Mouse (Mus musculus): ENCODE measurements around the gene Ccdc28a. TPM values are rescaled to one million over a fixed set of nuclear protein-coding genes. Genes with fewer than 3 reads are reported as not detected.

Gene Ccdc28a
- polyA plus RNA-seq (2012; rRNA removed) = 13.0 and 17.6 TPM in 2 replicates

DNA sequence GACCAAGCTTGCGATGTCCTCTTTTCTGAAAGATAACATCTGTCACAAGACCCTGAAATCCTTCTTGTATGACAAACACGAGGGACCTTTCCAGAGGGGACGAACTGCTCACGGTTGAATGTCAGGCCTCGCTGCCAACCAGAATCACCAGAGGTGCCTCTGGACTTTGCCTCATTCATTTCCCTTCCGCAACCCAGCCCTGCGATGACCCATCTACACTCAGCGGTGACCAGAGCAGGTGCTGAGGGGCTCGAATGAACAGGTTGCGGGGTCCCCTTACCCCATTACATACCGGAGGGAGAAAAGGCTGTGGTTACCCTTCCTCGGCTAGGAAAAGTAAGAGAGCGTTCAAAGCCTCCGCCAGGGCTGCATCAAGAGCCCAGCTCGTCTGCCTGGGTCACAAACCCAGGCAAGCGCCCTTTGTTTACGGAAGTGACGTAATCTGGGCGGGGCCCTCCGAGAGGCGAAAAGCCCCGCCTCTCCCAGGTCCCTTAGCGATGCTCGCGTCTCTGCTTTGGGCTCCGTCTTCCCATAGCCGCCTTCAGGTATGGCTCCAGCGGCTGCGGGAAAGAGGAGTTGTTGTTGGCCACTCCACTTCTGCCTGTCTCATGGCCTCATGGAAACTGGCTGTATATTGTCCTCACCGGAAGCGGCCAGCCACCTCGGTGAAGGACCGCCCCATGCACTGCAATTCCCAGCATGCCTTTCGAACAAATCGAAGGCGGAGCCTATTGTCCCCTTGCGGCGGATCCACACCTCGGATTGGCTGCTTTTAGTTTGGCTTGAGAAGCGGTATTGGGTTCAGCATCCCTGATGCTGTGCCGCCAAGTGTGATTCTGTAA, at the start of gene Ccdc28a:
Gene Ccdc28a (minus strand): TSS at position 439 of the 842 bp plus-strand sequence.

DNA sequence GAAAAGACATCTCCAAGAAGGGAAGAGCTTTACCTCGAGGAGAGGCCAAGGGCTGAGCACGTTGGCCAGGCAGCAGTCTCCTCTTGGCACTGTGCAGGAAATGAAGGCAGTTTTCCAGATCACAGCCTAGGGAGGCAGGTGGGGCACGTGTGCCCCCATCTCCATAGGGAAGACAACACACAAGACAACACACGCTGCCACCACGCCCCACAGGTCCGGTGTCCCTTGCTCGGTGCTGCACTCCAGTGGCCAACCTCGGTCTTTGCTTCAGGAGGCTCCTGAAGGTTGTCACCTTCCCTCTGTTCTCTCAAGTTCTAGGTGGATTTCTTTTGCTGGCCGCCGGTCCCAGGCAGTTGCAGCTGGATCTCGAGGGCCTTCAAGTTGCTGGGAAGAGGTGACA, 24.1 kb downstream of the Ccdc28a start, which contains the start of gene Ect2l:
Gene Ect2l (minus strand): TSS at position 165 of the 400 bp plus-strand sequence.

Other genes with a start within 250 kb of the Ccdc28a start
- 3.1 and 4.1 TPM in 2 replicates for gene Abracl, start 211.7 kb downstream of the Ccdc28a start, polyA plus RNA-seq (2012; rRNA removed)
- gene Reps1, start 179.1 kb downstream of the Ccdc28a start, polyA plus RNA-seq (2012; rRNA removed) = 55.1 and 75.5 TPM in 2 replicates
- 1.0 and 1.1 TPM in 2 replicates for gene Ect2l, start 24.1 kb downstream of the Ccdc28a start, polyA plus RNA-seq (2012; rRNA removed)
- 5.2 and 5.6 TPM in 2 replicates for gene Nhsl1, start 84.0 kb upstream of the Ccdc28a start, polyA plus RNA-seq (2012; rRNA removed)

Measured in ovary, adult 2 months (tissue).